Mouse (Mus musculus) CH12F3 (cell line): Measurements from ENCODE around the gene Edc3.
"Not testable (repeated sequence)": the region's sequence is repeated elsewhere in the genome, so short reads cannot be mapped to it uniquely, and the experiment has no call there.

ENCODE experiments used
- in situ Hi-C: fragments of 300-500 bp; cut with MboI; formaldehyde crosslinking; loops from 2 replicates; pipeline ENCODE4 v1.14.3; 2020; ENCODE audit warnings: low sequenced_read_pairs

The Edc3 gene

GRCm38 (mm10) chr9:57698466-57699150 is 9.7 kb upstream of the Edc3 start:
- in situ Hi-C loops = no loop called here

GRCm38 (mm10) chr9:57706496-57706895 is 1.8 kb upstream of the Edc3 start:
- in situ Hi-C loops = no loop called here

- in situ Hi-C loops = no loop called here
Observed at GRCm38 (mm10) chr9:57708720-57709274, 457 bp downstream of the Edc3 start.

DNA sequence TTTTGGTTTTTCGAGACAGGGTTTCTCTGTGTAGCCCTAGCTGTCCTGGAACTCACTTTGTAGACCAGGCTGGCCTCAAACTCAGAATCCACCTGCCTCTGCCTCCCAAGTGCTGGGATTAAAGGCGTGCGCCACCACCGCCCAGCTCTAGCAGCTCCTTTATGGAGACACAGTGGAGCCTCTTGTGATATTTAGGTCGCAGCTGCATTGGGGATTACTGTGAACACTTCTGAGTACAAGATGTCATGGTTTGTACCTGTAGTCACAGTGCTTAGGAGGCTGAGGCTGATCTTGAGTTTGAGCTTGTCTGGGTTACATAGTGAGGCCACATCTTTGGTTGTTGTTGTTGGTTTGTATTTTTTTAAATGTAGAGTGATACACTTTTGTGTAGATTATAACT is 1.9 kb downstream of the Edc3 start:
- in situ Hi-C loops = not testable (repeated sequence)

DNA sequence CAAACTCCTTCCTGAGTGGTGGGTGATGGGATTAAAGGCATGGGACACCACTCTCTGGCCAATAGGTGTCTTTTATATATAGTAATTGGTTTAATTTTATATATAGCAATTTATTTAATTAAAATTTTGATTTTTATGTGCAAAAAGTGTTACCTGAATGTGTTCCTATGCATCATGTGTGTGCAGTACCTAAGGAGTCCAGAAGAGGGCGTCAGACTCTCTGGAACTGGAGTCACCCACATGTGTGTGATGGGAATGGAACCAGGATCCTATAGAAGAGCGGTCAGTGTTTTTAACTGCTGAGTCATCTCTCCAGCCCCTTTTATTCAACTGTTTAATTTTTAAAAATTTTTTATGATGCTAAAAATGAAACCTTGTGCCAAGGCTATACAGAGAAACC is 3.9 kb downstream of the Edc3 start:
- in situ Hi-C loops = no loop called here

DNA sequence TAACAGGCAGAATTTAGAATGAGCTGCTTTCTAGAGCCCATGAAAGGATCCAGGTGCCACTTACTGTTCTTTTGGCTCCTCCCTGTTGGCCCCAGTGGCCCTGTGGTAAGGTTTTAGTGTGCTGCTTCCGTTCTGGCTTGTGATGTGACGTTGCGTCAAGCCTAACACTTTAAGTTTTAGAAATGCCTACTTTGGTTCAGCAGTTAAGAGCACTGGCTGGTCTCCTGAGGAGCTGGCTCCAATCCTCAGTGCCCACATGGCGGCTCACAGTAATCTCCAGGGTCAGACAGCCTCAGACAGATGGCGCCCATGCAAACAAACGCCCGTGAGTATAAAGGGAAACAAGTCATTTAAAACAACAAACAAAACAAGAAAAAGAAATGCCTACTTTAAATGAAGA is 10.1 kb downstream of the Edc3 start:
- in situ Hi-C loops = no loop called here

DNA sequence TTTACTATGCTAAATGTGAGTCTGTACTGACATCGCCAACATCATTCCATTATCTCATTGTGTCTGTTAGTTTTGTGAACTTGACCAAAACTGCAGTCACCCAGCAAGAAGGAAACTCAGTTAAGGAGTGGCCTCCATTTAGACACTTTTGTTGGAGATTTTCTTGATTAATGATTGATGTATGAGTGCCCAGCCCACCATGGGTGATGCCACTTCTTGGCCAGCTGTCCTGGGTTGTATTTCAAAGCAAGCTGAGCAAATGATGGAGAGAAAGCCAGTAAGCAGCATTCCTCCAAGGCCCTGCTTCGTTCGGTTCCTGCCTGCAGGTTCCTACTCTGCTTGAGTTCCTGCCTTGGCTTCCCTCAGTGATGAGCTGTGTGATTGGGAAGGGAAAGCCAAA is 12.4 kb downstream of the Edc3 start:
- in situ Hi-C loops = no loop called here

GRCm38 (mm10) chr9:57722371-57722770 is 14.0 kb downstream of the Edc3 start:
- in situ Hi-C loops = no loop called here

- in situ Hi-C loops = no loop called here
Observed at GRCm38 (mm10) chr9:57723315-57723715, 15.0 kb downstream of the Edc3 start.

DNA sequence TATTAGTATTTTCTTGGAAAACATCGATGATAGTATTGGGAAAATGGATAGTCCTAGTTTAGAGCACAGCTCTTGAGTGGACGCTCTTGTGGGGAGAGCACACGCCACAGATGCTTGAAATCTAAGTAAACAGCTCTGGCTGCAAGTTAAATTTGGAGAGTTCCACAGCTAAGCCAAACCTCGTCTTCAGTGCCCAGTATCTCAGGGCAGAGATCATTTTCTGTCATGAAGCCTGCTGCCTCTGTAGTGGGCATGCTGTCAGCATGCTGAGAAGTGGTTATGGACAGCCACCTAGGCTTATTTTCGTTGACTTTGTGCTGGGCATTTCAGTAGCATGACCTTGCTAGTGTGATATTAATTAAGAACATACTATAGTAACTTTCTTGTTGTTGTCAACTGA is 15.5 kb downstream of the Edc3 start:
- in situ Hi-C loops = no loop called here

- in situ Hi-C loops = no loop called here
Observed at GRCm38 (mm10) chr9:57724701-57725100, 16.4 kb downstream of the Edc3 start.

DNA sequence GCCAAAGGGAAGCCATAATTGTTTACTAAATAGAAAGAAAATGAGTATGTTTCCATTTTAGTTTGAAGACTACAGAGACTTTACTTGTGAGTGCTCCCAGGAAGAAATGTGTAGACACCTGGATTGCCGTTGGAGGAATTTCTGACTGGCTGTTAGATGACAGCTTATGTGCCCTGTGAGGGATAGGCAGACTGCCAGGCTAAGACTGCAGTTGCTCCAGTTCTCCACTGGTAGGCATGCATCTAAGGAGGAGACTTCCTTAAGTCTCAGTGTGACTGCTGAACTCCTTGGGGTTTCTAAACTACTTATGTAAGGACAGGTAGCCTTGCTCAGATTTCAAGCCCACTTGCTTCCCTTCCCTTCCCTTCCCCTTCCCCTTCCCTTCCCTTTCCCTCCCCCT is 20.0 kb downstream of the Edc3 start:
- in situ Hi-C loops = no loop called here

- in situ Hi-C loops = no loop called here
Observed at GRCm38 (mm10) chr9:57733606-57734005, 25.3 kb downstream of the Edc3 start.

GRCm38 (mm10) chr9:57739863-57740262 is 31.5 kb downstream of the Edc3 start:
- in situ Hi-C loops = loop anchor here (5.0 kb wide), 1 partner anchor 78 kb away; no protein-coding TSS in a partner anchor

GRCm38 (mm10) chr9:57744462-57745091 is 36.2 kb downstream of the Edc3 start:
- in situ Hi-C loops = no loop called here

DNA sequence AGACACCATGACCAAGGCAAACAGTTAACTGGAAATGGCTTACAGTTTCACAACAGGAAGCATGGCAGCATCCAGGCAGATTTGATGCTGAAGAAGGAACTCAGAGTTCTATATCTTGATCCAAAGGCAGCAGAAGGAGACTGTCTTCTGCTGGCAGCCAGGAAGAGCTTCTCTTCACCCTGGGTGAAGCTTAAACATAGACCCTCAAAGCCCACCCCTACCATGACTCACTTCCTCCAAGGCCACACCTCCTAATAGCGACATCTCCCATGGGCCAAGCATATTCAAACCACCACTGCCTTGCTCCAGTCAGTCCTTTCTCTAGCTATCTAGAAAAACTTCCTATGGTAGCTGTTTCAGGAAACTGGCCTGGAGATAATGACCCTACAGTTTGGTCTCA is 38.7 kb downstream of the Edc3 start:
- in situ Hi-C loops = no loop called here

GRCm38 (mm10) chr9:57748137-57748536 is 39.8 kb downstream of the Edc3 start:
- in situ Hi-C loops = no loop called here

- in situ Hi-C loops = no loop called here
Observed at GRCm38 (mm10) chr9:57748831-57749230, 40.5 kb downstream of the Edc3 start.

GRCm38 (mm10) chr9:57750901-57751300 is 42.6 kb downstream of the Edc3 start:
- in situ Hi-C loops = no loop called here

DNA sequence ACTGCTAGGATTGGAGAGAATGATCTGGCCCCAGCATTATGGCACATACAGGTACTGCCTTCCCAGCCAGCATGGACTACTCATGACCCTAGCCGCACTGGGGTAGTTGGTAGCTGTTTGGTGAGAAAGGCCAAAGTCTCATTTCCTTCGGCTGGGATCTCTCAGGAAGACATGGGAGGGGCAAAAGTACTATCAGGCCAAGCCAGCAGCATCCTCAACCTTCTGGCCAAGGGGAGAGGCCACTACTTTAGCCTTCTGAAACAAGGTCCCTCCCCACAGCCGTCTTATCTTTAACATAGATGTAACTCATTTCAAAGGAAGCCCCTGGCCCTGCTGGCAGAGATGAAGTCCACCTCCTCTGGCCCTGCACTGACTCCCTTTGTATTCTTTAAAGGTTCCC is 49.2 kb downstream of the Edc3 start:
- in situ Hi-C loops = no loop called here

DNA sequence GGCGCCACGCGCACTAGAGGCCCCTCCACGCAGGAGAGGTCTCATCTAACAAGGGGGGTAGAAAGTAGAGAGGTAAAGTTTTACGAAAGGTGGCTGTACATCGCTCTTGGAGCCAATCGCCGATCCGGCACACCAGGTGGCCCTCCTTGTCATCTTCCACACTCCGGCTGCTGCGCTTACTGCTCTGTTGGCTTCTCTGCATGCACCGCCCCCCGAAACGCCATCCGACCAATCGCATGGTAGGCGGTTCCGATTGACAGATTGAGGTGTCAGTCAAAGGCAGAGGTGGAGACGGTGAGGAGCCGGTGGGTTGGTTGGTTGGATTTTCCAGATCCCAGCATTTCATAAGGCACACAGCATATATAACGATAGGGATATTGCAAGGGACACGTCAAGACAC is 50.2 kb downstream of the Edc3 start:
- in situ Hi-C loops = no loop called here

DNA sequence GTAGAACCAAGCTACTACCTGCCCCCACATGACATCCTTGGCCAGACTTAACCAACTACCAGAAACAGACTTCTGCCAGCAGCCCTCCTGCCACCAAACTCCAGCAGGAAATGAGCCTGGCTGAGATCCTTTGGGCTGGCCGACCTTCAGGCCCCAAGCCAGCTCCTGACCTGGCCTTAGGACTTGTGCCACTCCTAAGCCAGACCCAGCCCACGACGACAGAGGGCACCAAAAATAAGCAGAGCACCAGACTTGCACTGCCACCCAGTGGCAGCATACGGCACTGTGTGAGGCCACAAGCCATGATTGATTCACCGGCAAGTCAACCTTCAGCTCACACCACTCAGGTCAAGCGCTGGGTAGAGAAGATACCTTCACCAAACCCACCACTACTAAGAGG is 50.9 kb downstream of the Edc3 start:
- in situ Hi-C loops = no loop called here
